Mouse (Mus musculus): ENCODE results near the gene Tifab. TPM values are rescaled to one million over a fixed set of nuclear protein-coding genes. Genes with fewer than 3 reads are reported as not detected.

Gene Tifab
- polyA plus RNA-seq, 1 experiment from 2014 or later, result 1.1 TPM

GRCm38 (mm10) chr13:56175848-56176247 is 2.8 kb downstream of the Tifab start:
- Histone ChIP-seq H3K27ac (replicated peaks) (no peak overlapping the region), H3K27me3 (replicated peaks) (0 out of 2 replicates have a peak, but pooled peaks cover 2% of the 10 kb centered on the region), H3K4me1 (no peaks in the 10 kb centered on the region), H3K4me2 (no peak overlapping the region), H3K9ac (replicated peaks) (no peak overlapping the region), H3K4me3 (replicated peaks) (no peak overlapping the region), H3K36me3 (no peaks in the 10 kb centered on the region), H3K9me3 (replicated peaks) (no peaks in the 10 kb centered on the region)
- no peak for ATAC-seq (ENCODE audit: low FRiP score)
- 51% methylated on average over 4 of the region's 4 CpGs for WGBS

- Histone ChIP-seq H3K9ac (replicated peaks) (no peak overlapping the region), H3K4me1 (peaks cover 7% of the 10 kb centered on the region), H3K36me3 (no peaks in the 10 kb centered on the region), H3K4me3 (replicated peaks) (no peak overlapping the region), H3K27ac (replicated peaks) (no peak overlapping the region), H3K4me2 (no peak overlapping the region), H3K27me3 (replicated peaks) (peaks cover 5% of the 10 kb centered on the region; the same call in 1 of the 2 replicates), H3K9me3 (replicated peaks) (no peaks in the 10 kb centered on the region)
- no peak for ATAC-seq (ENCODE audit: low FRiP score)
- 72% methylated on average over 7 of the region's 7 CpGs for WGBS
Measured at GRCm38 (mm10) chr13:56172901-56173545, 5.7 kb downstream of the Tifab start.

- H3K4me2 ChIP-seq, result no peak overlapping the region
- H3K4me3 ChIP-seq (replicated peaks), result no peak overlapping the region
- H3K27me3 ChIP-seq (replicated peaks), result peaks cover 5% of the 10 kb centered on the region; the same call in 1 of the 2 replicates
- no peaks in the 10 kb centered on the region for H3K36me3 ChIP-seq
- 90% methylated on average over 7 of the region's 7 CpGs for WGBS
- H3K9me3 ChIP-seq (replicated peaks), result no peaks in the 10 kb centered on the region
- no peak overlapping the region for H3K9ac ChIP-seq (replicated peaks)
- H3K4me1 ChIP-seq, result peaks cover 11% of the 10 kb centered on the region
- ATAC-seq (ENCODE audit: low FRiP score), result no peak
- H3K27ac ChIP-seq (replicated peaks), result no peak overlapping the region
Measured at GRCm38 (mm10) chr13:56172106-56172505, 6.6 kb downstream of the Tifab start.

GRCm38 (mm10) chr13:56168403-56168781 is 10.3 kb downstream of the Tifab start:
- no peaks in the 10 kb centered on the region for H3K9me3 ChIP-seq (replicated peaks)
- no peak overlapping the region for H3K9ac ChIP-seq (replicated peaks)
- ATAC-seq (ENCODE audit: low FRiP score), result no peak
- 0 out of 2 replicates have a peak overlapping the region, but pooled peaks have one; percentile 33 for H3K27ac ChIP-seq (replicated peaks)
- H3K27me3 ChIP-seq (replicated peaks), result peaks cover 5% of the 10 kb centered on the region; the same call in 1 of the 2 replicates
- peaks cover 16% of the 10 kb centered on the region for H3K4me1 ChIP-seq
- H3K36me3 ChIP-seq, result no peaks in the 10 kb centered on the region
- no peak overlapping the region for H3K4me2 ChIP-seq
- 42% methylated on average over 3 of the region's 3 CpGs for WGBS
- no peak overlapping the region for H3K4me3 ChIP-seq (replicated peaks)

DNA sequence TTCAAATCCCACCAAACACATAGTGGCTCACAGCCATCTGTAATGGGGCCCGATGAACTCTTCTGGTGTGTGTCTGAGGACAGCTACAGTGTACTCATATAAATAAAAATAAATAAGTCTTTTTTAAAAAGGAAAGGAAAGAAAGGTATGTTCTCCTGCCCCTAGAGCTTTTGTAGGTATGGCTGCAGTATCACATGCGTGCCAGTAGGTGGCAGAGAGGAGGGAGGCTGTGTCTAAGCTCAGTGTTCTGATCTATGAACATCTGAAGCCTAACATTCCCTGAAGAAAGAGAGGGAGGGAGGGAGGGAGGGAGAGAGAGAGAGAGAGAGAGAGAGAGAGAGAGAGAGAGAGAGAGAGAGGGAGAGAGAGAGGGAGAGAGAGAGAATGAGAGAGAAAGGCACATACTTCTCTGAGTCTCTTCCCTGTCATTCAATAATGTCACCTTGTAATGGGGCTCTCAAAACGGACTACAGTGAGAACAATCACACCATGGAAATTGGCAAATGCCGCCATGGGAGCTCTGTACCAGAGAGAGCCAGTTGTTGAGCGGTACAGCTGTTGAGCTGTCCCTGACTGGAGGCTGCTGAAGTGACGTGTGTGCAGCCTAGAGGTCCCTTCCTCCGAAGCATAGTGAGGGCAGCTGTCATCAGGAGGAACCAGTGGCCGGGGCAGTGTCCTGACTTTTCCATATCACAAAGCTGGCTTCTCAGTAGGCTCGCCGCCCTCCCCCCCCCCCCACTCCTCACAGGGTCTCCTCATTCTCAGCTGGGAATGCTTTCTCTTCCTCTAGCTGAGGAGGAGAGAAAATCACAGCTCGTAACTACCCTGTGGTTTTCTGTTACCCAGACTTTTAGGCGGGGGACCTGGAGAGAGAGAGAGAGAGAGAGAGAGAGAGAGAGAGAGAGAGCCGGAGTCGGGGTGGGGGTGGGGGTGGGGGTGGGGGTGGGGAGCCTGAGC is 11.0 kb downstream of the Tifab start:
- H3K9me3 ChIP-seq (replicated peaks), result no peaks in the 10 kb centered on the region
- no peak overlapping the region for H3K9ac ChIP-seq (replicated peaks)
- no peak overlapping the region for H3K27ac ChIP-seq (replicated peaks)
- H3K36me3 ChIP-seq, result no peaks in the 10 kb centered on the region
- peaks cover 16% of the 10 kb centered on the region for H3K4me1 ChIP-seq
- no peak for ATAC-seq (ENCODE audit: low FRiP score)
- no peak overlapping the region for H3K4me3 ChIP-seq (replicated peaks)
- H3K27me3 ChIP-seq (replicated peaks), result peaks cover 5% of the 10 kb centered on the region; the same call in 1 of the 2 replicates
- WGBS, result 33% methylated on average over 14 of the region's 14 CpGs
- H3K4me2 ChIP-seq, result peak overlapping the region; percentile 22; the same call in 1 of the 2 replicates

DNA sequence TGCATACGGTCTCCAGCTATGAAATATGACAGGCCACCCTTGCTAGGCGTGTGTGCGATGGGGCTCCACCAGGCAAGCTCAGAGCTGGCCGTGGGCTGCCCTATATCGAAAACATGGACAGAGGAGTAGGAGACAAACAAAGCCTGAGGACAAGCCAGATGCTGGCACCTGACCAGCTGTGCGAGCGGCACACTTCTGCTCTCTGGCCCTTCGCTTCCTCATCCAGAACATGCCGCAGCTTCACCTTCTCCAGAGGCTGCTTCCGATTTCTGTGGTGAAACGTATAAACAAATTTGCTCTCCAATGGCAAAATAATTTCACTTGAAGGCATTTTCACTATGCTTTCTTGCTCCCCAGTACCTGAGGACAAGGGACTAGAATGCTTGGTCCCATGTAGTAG is 13.1 kb downstream of the Tifab start:
- WGBS, result 90% methylated on average over 11 of the region's 11 CpGs
- Histone ChIP-seq H3K4me2 (no peak overlapping the region), H3K9me3 (replicated peaks) (no peaks in the 10 kb centered on the region), H3K4me1 (peaks cover 16% of the 10 kb centered on the region), H3K9ac (replicated peaks) (no peak overlapping the region), H3K27me3 (replicated peaks) (peaks cover 3% of the 10 kb centered on the region; the same call in 1 of the 2 replicates), H3K4me3 (replicated peaks) (no peak overlapping the region), H3K27ac (replicated peaks) (no peak overlapping the region), H3K36me3 (no peaks in the 10 kb centered on the region)
- no peak for ATAC-seq (ENCODE audit: low FRiP score)

GRCm38 (mm10) chr13:56164372-56164771 is 14.3 kb downstream of the Tifab start:
- no peaks in the 10 kb centered on the region for H3K9me3 ChIP-seq (replicated peaks)
- H3K36me3 ChIP-seq, result no peaks in the 10 kb centered on the region
- H3K4me1 ChIP-seq, result peaks cover 18% of the 10 kb centered on the region
- H3K4me2 ChIP-seq, result no peak overlapping the region
- no peak overlapping the region for H3K27ac ChIP-seq (replicated peaks)
- no peak for ATAC-seq (ENCODE audit: low FRiP score)
- 73% methylated on average over 3 of the region's 3 CpGs for WGBS
- no peak overlapping the region for H3K9ac ChIP-seq (replicated peaks)
- H3K27me3 ChIP-seq (replicated peaks), result no peaks in the 10 kb centered on the region
- no peak overlapping the region for H3K4me3 ChIP-seq (replicated peaks)

GRCm38 (mm10) chr13:56163751-56164150 is 14.9 kb downstream of the Tifab start:
- 63% methylated on average over 6 of the region's 6 CpGs for WGBS
- H3K4me1 ChIP-seq, result peaks cover 19% of the 10 kb centered on the region
- no peaks in the 10 kb centered on the region for H3K36me3 ChIP-seq
- no peak for ATAC-seq (ENCODE audit: low FRiP score)
- H3K9ac ChIP-seq (replicated peaks), result no peak overlapping the region
- no peak overlapping the region for H3K4me3 ChIP-seq (replicated peaks)
- no peak overlapping the region for H3K4me2 ChIP-seq
- no peaks in the 10 kb centered on the region for H3K27me3 ChIP-seq (replicated peaks)
- no peak overlapping the region for H3K27ac ChIP-seq (replicated peaks)
- H3K9me3 ChIP-seq (replicated peaks), result no peaks in the 10 kb centered on the region

DNA sequence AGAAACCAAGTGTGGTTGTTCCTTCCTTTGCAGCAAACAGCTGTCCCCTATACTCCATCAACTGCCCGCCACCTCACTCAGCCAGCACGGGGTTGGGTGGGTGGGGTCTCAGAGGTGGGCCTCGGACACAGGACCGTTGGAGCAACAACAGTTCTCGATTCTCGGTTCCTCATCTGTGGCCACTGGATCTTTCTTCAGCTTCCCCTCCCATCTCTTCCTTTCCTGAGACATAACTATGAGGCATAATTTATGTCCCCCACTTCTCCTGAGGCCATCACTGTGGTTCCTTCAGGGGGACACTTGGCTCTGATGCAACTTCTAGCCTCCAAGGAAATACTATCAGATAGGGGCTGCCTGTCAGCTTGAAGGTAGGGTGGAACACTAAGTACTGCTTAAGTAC is 15.8 kb downstream of the Tifab start:
- Histone ChIP-seq H3K4me3 (replicated peaks) (no peak overlapping the region), H3K27ac (replicated peaks) (no peak overlapping the region), H3K9ac (replicated peaks) (no peak overlapping the region), H3K27me3 (replicated peaks) (no peaks in the 10 kb centered on the region), H3K36me3 (no peaks in the 10 kb centered on the region), H3K4me2 (no peak overlapping the region), H3K9me3 (replicated peaks) (no peaks in the 10 kb centered on the region), H3K4me1 (peaks cover 11% of the 10 kb centered on the region)
- ATAC-seq (ENCODE audit: low FRiP score), result no peak
- 82% methylated on average over 6 of the region's 6 CpGs for WGBS

GRCm38 (mm10) chr13:56159614-56160363 is 18.9 kb downstream of the Tifab start:
- no peaks in the 10 kb centered on the region for H3K36me3 ChIP-seq
- peaks cover 14% of the 10 kb centered on the region; the same call in 1 of the 2 replicates for H3K4me1 ChIP-seq
- no peak for ATAC-seq (ENCODE audit: low FRiP score)
- no peaks in the 10 kb centered on the region for H3K9me3 ChIP-seq (replicated peaks)
- H3K27ac ChIP-seq (replicated peaks), result no peak overlapping the region
- H3K4me2 ChIP-seq, result no peak overlapping the region
- H3K9ac ChIP-seq (replicated peaks), result no peak overlapping the region
- no peaks in the 10 kb centered on the region for H3K27me3 ChIP-seq (replicated peaks)
- 38% methylated on average over 17 of the region's 17 CpGs for WGBS
- no peak overlapping the region for H3K4me3 ChIP-seq (replicated peaks)

DNA sequence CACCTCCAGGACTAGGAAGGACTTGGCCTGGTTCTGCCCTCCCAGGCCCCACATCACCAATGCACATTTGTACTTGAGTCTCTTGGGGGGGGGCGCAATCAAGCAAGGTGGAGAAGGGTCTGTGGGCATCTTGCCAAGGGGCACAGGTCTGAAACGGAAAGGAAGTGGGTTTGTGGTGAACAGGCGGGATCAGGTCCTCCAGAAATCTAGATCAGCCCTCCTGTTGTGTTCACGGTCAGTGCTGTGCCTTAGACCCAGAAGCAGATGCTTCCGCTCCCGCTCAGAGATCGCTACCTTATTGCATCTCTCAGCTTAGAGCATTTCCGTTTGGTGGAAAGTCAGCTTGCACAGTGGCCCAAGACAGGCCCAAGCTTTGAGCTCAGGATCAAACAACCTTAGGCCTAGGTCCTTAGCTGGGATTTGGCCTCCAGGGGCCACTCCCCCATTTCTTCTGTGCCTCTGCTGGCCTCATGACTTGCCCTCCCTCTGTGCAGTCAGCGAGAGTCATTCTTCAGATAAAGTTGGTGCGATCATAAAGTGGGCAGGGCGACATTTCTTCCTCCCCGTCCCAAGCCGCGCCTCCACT is 19.6 kb downstream of the Tifab start:
- Histone ChIP-seq H3K27me3 (replicated peaks) (no peaks in the 10 kb centered on the region), H3K27ac (replicated peaks) (no peak overlapping the region), H3K4me3 (replicated peaks) (no peak overlapping the region), H3K4me2 (no peak overlapping the region), H3K36me3 (no peaks in the 10 kb centered on the region), H3K9ac (replicated peaks) (no peak overlapping the region), H3K9me3 (replicated peaks) (no peaks in the 10 kb centered on the region), H3K4me1 (peaks cover 12% of the 10 kb centered on the region; the same call in 1 of the 2 replicates)
- WGBS, result 60% methylated on average over 14 of the region's 14 CpGs
- no peak; the same call in 1 of the 2 replicates for ATAC-seq (ENCODE audit: low FRiP score)

All from neural tube, embryonic 15.5 days (tissue).